Mouse (Mus musculus) adrenal gland, adult 2 months (tissue): ENCODE measurements around the gene Pbx4. TPM values are rescaled to one million over a fixed set of nuclear protein-coding genes. Genes with fewer than 3 reads are reported as not detected.
A peak's percentile ranks its signal among the peaks of the same experiment; 100 is the strongest.

Experiments used
- DNase-seq: peaks from one replicate; pipeline ENCODE4 v3.0.0; 2021
- polyA plus RNA-seq: library from polyadenylated mRNA; depleted of rRNA; stranded (reverse); fragments of >200 nt; gene quantifications from 2 replicates; pipeline ENCODE4 v1.2.3, GENCODE M21; 2012
- total RNA-seq, 2 experiments: library from RNA; stranded (reverse); gene quantifications; 2 replicates each; pipeline ENCODE4 v1.2.3; 2021

Pbx4 gene
- total and polyA plus RNA-seq, 3 experiments, result 0.38 to 5.5 (median 0.69) TPM

GRCm38 (mm10) chr8:69874155-69874554 lies 41.9 kb downstream of the Pbx4 start:
- DNase-seq, result peak; percentile 53

DNA sequence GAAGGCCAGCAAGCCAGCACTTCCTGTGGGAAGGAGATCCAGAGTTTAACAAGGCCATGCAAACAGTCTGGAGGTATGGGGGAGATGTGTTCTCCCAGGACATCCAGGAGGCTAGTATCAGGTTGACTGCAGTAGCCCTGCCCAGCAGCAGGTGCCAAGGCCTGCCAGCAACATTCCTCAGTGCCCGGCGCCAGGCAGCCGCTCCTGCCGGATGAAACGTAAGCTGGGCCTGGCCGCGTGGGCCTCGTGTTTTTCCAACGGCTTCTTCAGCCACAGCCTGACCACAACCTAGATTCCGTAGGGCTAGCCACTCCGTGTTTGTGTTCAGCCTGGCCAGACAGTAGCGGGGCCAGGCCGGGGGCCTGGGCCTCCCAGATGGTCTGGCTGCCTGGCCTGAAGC lies 42.4 kb downstream of the Pbx4 start:
- DNase-seq, result no peak

- DNase-seq, result no peak
These were observed 43.8 kb downstream of the Pbx4 start for GRCm38 (mm10) chr8:69876097-69876496.

DNA sequence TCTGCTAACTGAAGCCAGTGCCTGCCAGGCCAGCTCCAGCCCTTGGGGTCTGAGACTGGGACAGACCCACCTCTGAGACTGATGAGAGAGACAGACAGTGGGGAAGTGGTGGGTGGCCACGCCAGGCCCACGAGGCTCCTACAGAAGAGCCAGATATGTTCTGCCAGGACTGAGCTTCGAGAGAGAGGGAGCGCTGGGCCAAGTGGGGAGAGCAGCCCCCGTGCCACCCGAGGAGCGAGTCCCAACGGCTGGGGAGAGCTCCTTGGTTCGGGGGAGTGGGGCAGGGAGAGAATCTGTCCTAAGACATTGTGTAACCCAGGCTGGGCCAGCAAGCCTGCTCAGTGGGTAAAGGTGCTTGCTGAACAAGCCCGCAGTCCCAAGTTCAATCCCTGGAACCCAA lies 44.7 kb downstream of the Pbx4 start:
- no peak for DNase-seq

DNA sequence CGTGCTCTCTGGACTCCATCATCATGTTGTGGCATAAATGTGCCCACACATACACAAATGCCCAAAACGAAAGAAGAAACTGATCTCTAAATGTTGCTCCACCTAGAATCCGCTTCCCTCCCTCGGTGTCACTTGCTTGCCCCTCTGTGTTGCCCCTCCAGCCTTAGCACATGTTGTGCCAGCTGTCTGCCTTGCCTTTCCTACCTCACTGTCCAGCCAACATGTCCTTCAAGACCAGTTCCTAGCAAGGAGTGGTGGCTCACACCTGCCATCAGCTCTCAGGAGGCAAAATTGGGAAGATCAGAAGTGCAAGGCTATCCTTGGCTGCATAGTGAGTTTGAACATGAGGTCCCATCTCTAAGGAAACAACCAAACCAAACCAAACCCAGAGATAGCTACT lies 45.1 kb downstream of the Pbx4 start:
- no peak for DNase-seq

- DNase-seq, result no peak
These were observed 45.7 kb downstream of the Pbx4 start for GRCm38 (mm10) chr8:69877992-69878391.

GRCm38 (mm10) chr8:69879678-69880077 lies 47.4 kb downstream of the Pbx4 start:
- DNase-seq, result no peak

- DNase-seq, result no peak
These were observed 48.5 kb downstream of the Pbx4 start for GRCm38 (mm10) chr8:69880841-69881240.

DNA sequence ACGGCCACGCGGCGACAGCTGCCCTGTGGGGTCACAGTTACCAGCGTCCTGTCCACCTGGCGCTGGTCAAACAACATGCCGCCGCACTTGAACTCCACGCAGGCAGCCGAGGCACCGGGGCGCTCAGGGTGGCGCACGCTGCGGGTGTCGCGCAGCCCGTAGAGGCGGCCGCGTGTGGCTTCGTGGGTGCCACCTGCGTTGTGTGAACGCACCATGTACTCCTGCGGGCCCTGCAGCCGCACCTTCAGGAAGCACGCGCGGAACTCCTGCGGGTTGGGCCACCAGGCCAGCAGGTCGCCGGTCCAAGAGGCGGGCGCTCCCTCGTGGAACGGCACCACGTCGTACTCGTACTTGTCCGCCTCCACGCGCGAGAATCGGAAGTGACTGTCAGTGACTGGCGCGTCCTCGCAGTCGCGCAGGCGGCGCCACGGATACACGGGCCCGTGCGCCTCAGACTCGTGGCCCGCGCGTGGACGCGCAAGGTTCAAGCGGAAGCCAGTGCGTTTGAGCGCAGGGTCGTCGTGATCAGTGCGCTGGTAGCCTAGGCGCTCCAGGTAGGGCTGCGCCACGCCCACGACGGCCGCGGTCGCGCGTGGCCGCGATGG lies 49.1 kb downstream of the Pbx4 start:
- no peak for DNase-seq

DNA sequence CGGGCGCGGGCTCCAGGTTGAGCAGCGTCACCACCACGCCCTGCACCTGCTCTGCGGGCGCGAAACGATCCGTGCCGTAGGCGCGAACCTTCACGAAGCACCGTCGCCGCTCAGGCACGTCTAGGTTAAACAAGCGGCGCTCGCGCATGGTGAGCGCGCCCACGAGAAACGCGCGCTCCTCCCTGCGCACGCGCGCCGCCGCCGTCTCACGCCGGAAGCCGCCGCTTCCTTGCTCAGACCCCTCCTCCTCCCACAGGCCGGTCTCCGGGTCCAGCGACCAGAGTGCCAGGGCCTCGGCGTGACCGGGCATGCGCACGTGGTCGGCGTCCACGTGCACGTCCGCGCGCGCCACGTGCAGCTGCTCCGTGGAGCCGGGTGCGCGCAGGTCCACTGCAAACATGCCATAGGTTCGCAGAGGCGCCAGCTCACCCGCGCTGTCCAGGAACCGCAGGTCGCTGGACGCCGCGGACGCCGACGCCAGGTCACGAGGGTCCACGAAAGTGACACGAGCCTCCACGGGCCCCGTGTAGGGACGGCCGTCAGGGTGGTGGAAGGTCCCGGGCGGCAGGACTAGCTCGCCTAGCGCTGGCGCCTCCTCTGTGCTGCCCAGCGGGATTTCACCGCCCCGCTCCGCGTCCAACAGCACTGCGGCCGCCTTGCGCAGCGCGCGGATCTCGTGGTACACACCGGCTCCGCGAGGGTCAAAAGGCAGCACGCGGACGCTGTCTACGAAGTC lies 49.9 kb downstream of the Pbx4 start:
- peak; percentile 44 for DNase-seq

GRCm38 (mm10) chr8:69882833-69883600 lies 50.7 kb downstream of the Pbx4 start:
- no peak for DNase-seq

- peak; percentile 73 for DNase-seq
These were observed 51.9 kb downstream of the Pbx4 start for GRCm38 (mm10) chr8:69884141-69884540.

GRCm38 (mm10) chr8:69887289-69888243 lies 55.3 kb downstream of the Pbx4 start, which contains the start of gene Cilp2:
TSS of gene Cilp2 (minus strand) at chr8:69887687.
- DNase-seq, result peak; percentile 43

DNA sequence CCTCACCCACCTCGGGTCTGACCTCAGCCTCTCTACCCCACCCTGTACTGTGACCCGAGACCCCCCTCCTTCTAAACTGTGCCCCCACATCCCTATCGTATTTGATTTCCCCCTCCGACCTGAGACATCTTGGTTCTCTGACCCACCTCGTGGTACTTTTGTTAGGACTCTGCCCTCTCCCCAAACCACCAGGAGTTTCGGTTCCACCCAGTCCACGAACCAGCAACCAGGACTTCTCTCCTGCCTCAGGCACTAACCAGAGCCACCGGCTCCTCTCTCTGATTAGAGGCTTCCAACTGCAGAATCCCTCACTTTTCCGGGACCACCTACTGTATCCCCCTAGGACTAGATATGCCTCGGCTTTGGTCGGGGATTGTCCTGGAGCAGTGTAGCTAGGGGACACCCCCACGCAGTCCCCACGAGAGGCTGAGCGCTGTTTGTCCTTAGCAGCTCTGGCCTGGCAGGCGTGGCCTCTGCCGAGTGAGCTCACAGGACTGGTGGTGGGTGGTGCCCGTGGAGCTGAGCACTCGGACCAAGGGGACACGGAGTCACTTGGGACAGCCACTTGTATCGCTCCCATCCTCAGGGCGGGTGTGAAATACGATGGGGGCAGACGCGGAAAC lies 56.1 kb downstream of the Pbx4 start:
- peak; percentile 60 for DNase-seq

DNA sequence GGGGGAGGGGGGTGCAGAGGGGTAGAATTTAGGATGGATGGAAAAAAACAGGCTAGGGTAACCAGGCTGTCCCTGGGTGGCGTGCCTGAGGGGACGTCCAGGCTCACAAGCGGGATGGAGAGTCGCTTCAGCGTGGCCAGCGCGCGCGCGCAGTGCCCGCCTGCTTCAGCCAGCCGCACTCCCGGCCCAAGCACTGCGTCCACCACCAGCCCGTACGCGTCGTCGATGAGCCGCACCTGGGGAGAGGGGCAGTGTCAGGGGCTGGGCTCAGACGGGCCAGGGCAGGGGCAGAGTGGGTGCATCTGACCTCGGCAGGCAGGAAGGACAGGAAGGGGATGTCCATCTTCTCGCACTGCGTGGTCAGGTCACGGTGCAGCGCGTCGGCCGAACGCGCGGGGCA lies 56.6 kb downstream of the Pbx4 start:
- peak; percentile 24 for DNase-seq

GRCm38 (mm10) chr8:69890813-69891241 lies 58.5 kb downstream of the Pbx4 start:
- peak; percentile 35 for DNase-seq

DNA sequence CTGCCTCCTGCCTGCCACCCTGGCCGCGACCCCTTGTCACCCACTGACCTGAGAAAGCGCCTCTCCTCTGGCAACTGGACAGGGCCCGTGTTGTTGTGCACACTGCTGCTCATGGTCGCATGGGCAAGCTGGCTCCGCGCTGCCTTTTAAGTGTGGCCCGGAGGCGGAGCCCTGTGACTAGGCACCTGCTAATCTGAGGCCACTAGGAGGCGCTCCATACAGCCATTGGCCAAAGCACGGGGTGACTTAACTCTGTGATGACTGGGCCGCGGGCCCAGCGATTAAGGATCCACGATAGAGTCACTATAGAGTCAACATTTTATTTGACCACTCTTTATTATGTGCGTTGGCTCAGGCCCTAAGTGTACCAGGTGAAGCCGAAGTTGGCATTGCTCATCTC lies 61.6 kb downstream of the Pbx4 start:
- peak; percentile 34 for DNase-seq

DNA sequence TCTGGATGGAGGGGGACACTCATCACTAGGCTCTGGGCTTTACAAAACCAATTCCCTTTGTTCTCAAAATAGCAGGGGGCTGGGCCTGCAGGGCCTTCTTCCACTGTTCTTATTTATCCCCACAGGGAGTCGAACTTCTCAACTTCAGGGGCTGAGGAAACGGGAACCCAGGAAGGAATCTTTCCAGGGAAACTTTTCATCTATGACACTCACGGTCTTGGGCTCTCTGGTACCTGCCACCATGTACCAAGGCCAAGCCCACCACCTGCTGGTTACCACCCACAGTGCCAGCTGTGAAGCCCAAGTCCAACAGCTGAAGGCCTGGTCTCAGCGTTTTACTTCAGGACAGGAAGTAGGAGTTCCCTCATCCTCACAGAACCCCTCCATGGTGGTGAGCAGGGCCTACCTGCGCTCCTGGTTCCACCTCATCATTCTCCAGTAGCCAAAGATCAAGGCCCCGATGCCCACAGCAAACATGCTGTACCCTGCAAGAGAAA lies 62.6 kb downstream of the Pbx4 start:
- no peak for DNase-seq

DNA sequence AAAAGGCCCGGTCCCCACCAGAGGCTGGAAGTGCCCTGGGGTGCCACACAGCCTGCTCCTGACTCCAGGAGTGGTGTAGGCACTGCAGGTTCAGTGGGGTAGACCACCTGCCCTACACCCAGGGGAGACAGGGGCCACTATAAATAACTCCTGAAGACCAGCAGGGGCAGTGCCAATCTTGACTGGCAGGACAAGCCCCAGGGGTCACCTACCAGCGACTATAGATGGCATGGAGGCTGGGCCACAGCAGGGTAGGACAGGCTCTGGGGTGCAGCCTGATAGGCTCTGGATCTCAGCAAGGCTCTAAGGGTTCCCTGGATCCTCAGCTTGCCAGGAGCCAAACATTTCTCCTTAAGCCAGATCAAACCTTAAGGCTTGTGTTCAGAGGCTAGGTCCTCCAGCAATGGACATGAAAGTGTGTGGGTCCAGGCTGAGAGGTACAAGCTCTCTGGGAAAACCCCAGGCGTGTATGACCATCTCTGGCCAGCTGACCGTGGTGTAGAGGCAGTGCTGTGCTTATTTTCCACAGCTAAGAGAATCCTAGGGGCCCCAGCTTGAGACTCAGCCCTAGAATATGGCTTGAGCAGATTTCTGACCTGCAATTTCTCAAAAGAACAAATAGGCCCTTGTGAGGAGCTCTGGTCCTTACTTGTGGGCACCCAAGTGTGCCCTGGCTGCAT lies 63.6 kb downstream of the Pbx4 start:
- DNase-seq, result no peak

DNA sequence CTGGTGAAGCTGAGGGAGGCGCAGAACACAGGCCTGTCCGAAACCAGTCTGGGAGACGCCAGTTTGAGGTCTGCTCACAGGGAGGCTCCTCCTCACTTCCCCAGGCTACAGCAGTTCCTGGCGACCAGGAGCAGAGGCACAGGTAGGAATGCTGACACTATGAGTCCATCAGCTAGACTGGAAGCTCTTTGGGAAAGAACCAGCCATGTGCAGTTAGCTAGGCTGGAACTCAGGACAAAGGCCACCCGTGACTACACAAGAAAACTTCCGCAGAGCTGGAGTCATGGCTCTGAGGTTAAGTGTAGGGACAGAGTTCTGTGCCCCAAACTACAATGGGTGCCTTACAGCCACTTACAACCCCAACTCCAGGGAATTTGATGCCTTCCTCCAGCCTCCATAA lies 65.6 kb downstream of the Pbx4 start:
- DNase-seq, result no peak

- DNase-seq, result no peak
These were observed 67.6 kb downstream of the Pbx4 start for GRCm38 (mm10) chr8:69899876-69900275.
